In genomic region chr2:130294936-130295277, GRCm38 (mm10) we compare ENCODE assay signal across 8 mouse cellular contexts. TPM values are rescaled to one million over a fixed set of nuclear protein-coding genes. Genes with fewer than 3 reads are reported as not detected.
DNase-seq lines count a peak whose midpoint lies in the region; ATAC-seq and TF ChIP-seq lines count a peak whose summit lies in the region.

Ebf4 (plus strand) TSS chr2:130295169.

- no peak for TF ChIP-seq RAD21 in MEL (IDR thresholded peaks at IDR 0.05; ENCODE audit: low read depth, low read length)

- TF ChIP-seq EP300 in MEL (IDR thresholded peaks at IDR 0.05; ENCODE audit: low read depth in 1 of 2, low read length in 2 of 2), result no peak
- TF ChIP-seq EP300 in heart, postnatal 0 days (IDR thresholded peaks at IDR 0.05; ENCODE audit: low read depth), result no peak

- peaks cover 0 to 9% of the 10 kb centered on the region in 2 experiments; a peak in 2 of 4 replicates for H3K36me3 ChIP-seq in MEL (ENCODE audit: control insufficient read depth in 1 of 2, insufficient read depth in 2 of 2, low read length in 2 of 2)
- H3K36me3 ChIP-seq in embryonic facial prominence, embryonic 10.5 days (replicated peaks), result peaks cover 7% of the 10 kb centered on the region; the same call in 1 of the 2 replicates
- H3K36me3 ChIP-seq in heart, postnatal 0 days (replicated peaks; ENCODE audit: control insufficient read depth, insufficient read depth, low read length), result no peaks in the 10 kb centered on the region
- no peaks in the 10 kb centered on the region for H3K36me3 ChIP-seq in limb, embryonic 11.5 days (ENCODE audit: control insufficient read depth, insufficient read depth, low read length)
- no peaks in the 10 kb centered on the region for H3K36me3 ChIP-seq in midbrain, embryonic 14.5 days (ENCODE audit: control insufficient read depth, insufficient read depth, low read length)

- TF ChIP-seq POLR2A in MEL (IDR thresholded peaks at IDR 0.05; ENCODE audit: control insufficient read depth in 1 of 2, insufficient read depth in 1 of 2, low read depth in 1 of 2, low read length in 2 of 2, poor library complexity in 1 of 2), result no peak

- no peaks in the 10 kb centered on the region for H3K9me3 ChIP-seq in MEL (replicated peaks; ENCODE audit: insufficient read depth, low read length)
- H3K9me3 ChIP-seq in embryonic facial prominence, embryonic 10.5 days, result no peaks in the 10 kb centered on the region
- no peaks in the 10 kb centered on the region for H3K9me3 ChIP-seq in heart, postnatal 0 days (replicated peaks; ENCODE audit: control insufficient read depth, low read length)
- H3K9me3 ChIP-seq in limb, embryonic 11.5 days (ENCODE audit: control insufficient read depth, low read length), result no peaks in the 10 kb centered on the region
- no peaks in the 10 kb centered on the region for H3K9me3 ChIP-seq in midbrain, embryonic 14.5 days (ENCODE audit: control insufficient read depth, low read length)

- TF ChIP-seq CTCF in MEL (IDR thresholded peaks at IDR 0.05 in 2 of 3, conservative IDR thresholded peaks at IDR 0.05 in 1 of 3; ENCODE audit: control insufficient read depth in 1 of 3, insufficient read depth in 1 of 3, low read depth in 2 of 3, low read length in 3 of 3, poor library complexity in 1 of 3, severe bottlenecking in 1 of 3), result no peak
- TF ChIP-seq CTCF in heart, postnatal 0 days (IDR thresholded peaks at IDR 0.05; ENCODE audit: low read depth), result no peak

- peak within 1 kb of the TSS; percentile 40 to 44 for H3K4me3 ChIP-seq in MEL (ENCODE audit: control insufficient read depth in 1 of 2, insufficient read depth in 1 of 2, low read depth in 2 of 2, low read length in 2 of 2)
- H3K4me3 ChIP-seq in embryonic facial prominence, embryonic 10.5 days, result peak within 1 kb of the TSS; percentile 77
- H3K4me3 ChIP-seq in heart, postnatal 0 days (ENCODE audit: low read depth, low read length), result peak within 1 kb of the TSS; percentile 56
- H3K4me3 ChIP-seq in limb, embryonic 11.5 days (ENCODE audit: low read depth, low read length), result peak within 1 kb of the TSS; percentile 54
- H3K4me3 ChIP-seq in midbrain, embryonic 14.5 days (replicated peaks; ENCODE audit: low read depth, low read length), result peak within 1 kb of the TSS; percentile 68

- peak; percentile 36 for DNase-seq in cerebellum, adult 11 months
- peak; percentile 20 for DNase-seq in MEL (ENCODE audit: low read depth, low spot score)
- peak; percentile 88 for DNase-seq in embryonic facial prominence, embryonic 10.5 days (ENCODE audit: low spot score)
- DNase-seq in heart, postnatal 0 days (ENCODE audit: low spot score), result no peak
- DNase-seq in limb, embryonic 11.5 days (ENCODE audit: low spot score), result peak; percentile 81
- peak; percentile 86 for DNase-seq in midbrain, embryonic 14.5 days

- H3K4me2 ChIP-seq in heart, postnatal 0 days (ENCODE audit: low read depth, low read length), result peak within 1 kb of the TSS; percentile 90
- peak within 1 kb of the TSS; percentile 80 for H3K4me2 ChIP-seq in limb, embryonic 11.5 days (ENCODE audit: low read depth, severe bottlenecking)
- H3K4me2 ChIP-seq in midbrain, embryonic 14.5 days (ENCODE audit: low read length), result peak within 1 kb of the TSS; percentile 72

- H3K4me1 ChIP-seq in MEL (ENCODE audit: control insufficient read depth in 1 of 2, insufficient read depth in 2 of 2, low read length in 2 of 2), result peaks cover 6 to 17% of the 10 kb centered on the region in 2 experiments; a peak in 3 of 4 replicates
- peaks cover 57% of the 10 kb centered on the region for H3K4me1 ChIP-seq in embryonic facial prominence, embryonic 10.5 days
- peaks cover 8% of the 10 kb centered on the region; the same call in 1 of the 2 replicates for H3K4me1 ChIP-seq in heart, postnatal 0 days (ENCODE audit: control insufficient read depth, insufficient read depth)
- peaks cover 8% of the 10 kb centered on the region; the same call in 1 of the 2 replicates for H3K4me1 ChIP-seq in limb, embryonic 11.5 days (ENCODE audit: control insufficient read depth, insufficient read depth, low read length)
- H3K4me1 ChIP-seq in midbrain, embryonic 14.5 days (ENCODE audit: control insufficient read depth, insufficient read depth, low read length), result peaks cover 27% of the 10 kb centered on the region; the same call in 1 of the 2 replicates

- WGBS in embryonic facial prominence, embryonic 10.5 days, result under 1% methylated on average over 38 of the region's 39 CpGs
- WGBS in heart, postnatal 0 days, result 1% methylated on average over 16 of the region's 39 CpGs
- WGBS in limb, embryonic 11.5 days, result under 1% methylated on average over 30 of the region's 39 CpGs
- WGBS in midbrain, embryonic 14.5 days, result under 1% methylated on average over 36 of the region's 39 CpGs

- H3K27me3 ChIP-seq in MEL (ENCODE audit: control insufficient read depth in 1 of 2, insufficient read depth in 2 of 2, low read length in 2 of 2), result no peaks in the 10 kb centered on the region
- H3K27me3 ChIP-seq in embryonic facial prominence, embryonic 10.5 days (replicated peaks; ENCODE audit: low read depth, poor library complexity, severe bottlenecking), result peaks cover 76% of the 10 kb centered on the region
- H3K27me3 ChIP-seq in heart, postnatal 0 days (ENCODE audit: control insufficient read depth, insufficient read depth, low read length), result peaks cover 42% of the 10 kb centered on the region
- peaks cover 24% of the 10 kb centered on the region for H3K27me3 ChIP-seq in limb, embryonic 11.5 days (ENCODE audit: control insufficient read depth, insufficient read depth, low read length)
- H3K27me3 ChIP-seq in midbrain, embryonic 14.5 days (ENCODE audit: control insufficient read depth, insufficient read depth, low read length), result no peaks in the 10 kb centered on the region

- ATAC-seq in cerebellum, adult (ENCODE audit: insufficient number of reproducible peaks, low FRiP score, low TSS enrichment), result no peak
- peak; percentile 64 for ATAC-seq in heart, postnatal 0 days (ENCODE audit: insufficient read depth, low read depth)
- ATAC-seq in limb, embryonic 11.5 days (ENCODE audit: insufficient number of reproducible peaks, low FRiP score, low TSS enrichment, low read depth), result peak; percentile 75
- peak; percentile 82 for ATAC-seq in midbrain, embryonic 14.5 days (ENCODE audit: low FRiP score, low TSS enrichment)
- no peak for ATAC-seq in monocyte, adult 5-6 weeks (replicated peaks; ENCODE audit: insufficient number of reproducible peaks, low FRiP score, low TSS enrichment, poor library complexity, severe bottlenecking)

- H3K27ac ChIP-seq in MEL (ENCODE audit: control insufficient read depth, low read depth, low read length), result peak within 1 kb of the TSS; percentile 11; the same call in 1 of the 2 replicates
- peak within 1 kb of the TSS; percentile 83 for H3K27ac ChIP-seq in embryonic facial prominence, embryonic 10.5 days (replicated peaks)
- H3K27ac ChIP-seq in heart, postnatal 0 days (ENCODE audit: low read depth), result no peak within 1 kb of the TSS
- H3K27ac ChIP-seq in limb, embryonic 11.5 days (replicated peaks; ENCODE audit: low read depth, low read length), result no peak within 1 kb of the TSS
- H3K27ac ChIP-seq in midbrain, embryonic 14.5 days (replicated peaks; ENCODE audit: low read depth, low read length), result peak within 1 kb of the TSS; percentile 78

- peak within 1 kb of the TSS; percentile 45 for H3K9ac ChIP-seq in MEL (ENCODE audit: control insufficient read depth, low read depth, low read length, poor library complexity, severe bottlenecking)
- H3K9ac ChIP-seq in heart, postnatal 0 days (replicated peaks; ENCODE audit: low read depth, low read length), result peak within 1 kb of the TSS; percentile 60
- H3K9ac ChIP-seq in limb, embryonic 11.5 days (ENCODE audit: low read length), result peak within 1 kb of the TSS; percentile 69
- peak within 1 kb of the TSS; percentile 88 for H3K9ac ChIP-seq in midbrain, embryonic 14.5 days (replicated peaks; ENCODE audit: low read length)

- H3K79me2 ChIP-seq in MEL (ENCODE audit: control insufficient read depth, insufficient read depth, low read length, poor library complexity), result no peaks in the 10 kb centered on the region

TF ChIP-seq in MEL, 35 proteins besides CTCF, POLR2A, EP300 and RAD21:
- no peak for TF ChIP-seq USF1 (IDR thresholded peaks at IDR 0.05; ENCODE audit: low read depth, low read length)
- no peak for TF ChIP-seq KAT2A (conservative IDR thresholded peaks at IDR 0.05; ENCODE audit: low read depth, low read length)
- TF ChIP-seq USF2 (IDR thresholded peaks at IDR 0.05; ENCODE audit: borderline replicate concordance in 1 of 2, insufficient read depth in 1 of 2, low read depth in 1 of 2, low read length in 2 of 2), result no peak
- no peak for TF ChIP-seq SMC3 (IDR thresholded peaks at IDR 0.05; ENCODE audit: low read depth, low read length)
- TF ChIP-seq HCFC1 (IDR thresholded peaks at IDR 0.05; ENCODE audit: low read depth, low read length), result no peak
- no peak for TF ChIP-seq MXI1 (IDR thresholded peaks at IDR 0.05; ENCODE audit: low read depth, low read length)
- no peak for TF ChIP-seq TBP (IDR thresholded peaks at IDR 0.05; ENCODE audit: low read depth, low read length)
- no peak for TF ChIP-seq ETS1 (IDR thresholded peaks at IDR 0.05; ENCODE audit: low read depth, low read length)
- TF ChIP-seq ZNF384 (IDR thresholded peaks at IDR 0.05; ENCODE audit: low read depth, low read length), result no peak
- no peak for TF ChIP-seq TCF12 (IDR thresholded peaks at IDR 0.05; ENCODE audit: low read depth, low read length)

RNA-seq across cellular contexts. Expression of gene Ebf4, which starts in this region (rescaled TPM):
- 0.12 and 0.13 TPM in 2 replicates for total RNA-seq in MEL (2012; rRNA removed)
- under 1 TPM in 1 of 2 experiments, not detected in 1; 0.72 TPM for polyA plus RNA-seq in MEL (2012; ENCODE audit: insufficient read depth in 1 of 2, insufficient read length in 2 of 2, low read depth in 1 of 2, low replicate concordance in 2 of 2, missing spikeins in 1 of 2)
- 0.80 and 0.82 TPM in 2 replicates for polyA plus RNA-seq in embryonic facial prominence, embryonic 10.5 days (2016; fragmentation: Nextera tagmentation; extraction: Ambion mirVana)
- total RNA-seq in heart, postnatal 0 days (2014; rRNA removed; ENCODE audit: low replicate concordance), result 1.1 and 3.4 TPM in 2 replicates
- 0.16 and 0.18 TPM in 2 replicates for polyA plus RNA-seq in heart, postnatal 0 days (2015; fragmentation: Nextera tagmentation; extraction: Ambion mirVana)
- 1.8 and 2.1 TPM in 2 replicates for polyA plus RNA-seq in limb, embryonic 11.5 days (2014; fragmentation: Nextera tagmentation; extraction: Ambion mirVana)
- polyA plus RNA-seq in midbrain, embryonic 14.5 days (2014; fragmentation: Nextera tagmentation; extraction: Ambion mirVana), result 3.6 and 4.7 TPM in 2 replicates
- not detected in 3 replicates for total RNA-seq in monocyte, adult 5-6 weeks (2017)

Comparison
In these comparisons a context has a peak if more than half of its experiments do, and no peak if none do; other contexts are left out.
1. Peak in DNase-seq, H3K4me3 ChIP-seq, H3K27ac ChIP-seq and H3K9ac ChIP-seq in MEL; RNA of the gene not detected or under 1 TPM.
2. Peak in DNase-seq, H3K4me3 ChIP-seq and H3K27ac ChIP-seq in embryonic facial prominence, embryonic 10.5 days; RNA of the gene not detected or under 1 TPM.
3. ATAC-seq: peak in heart, postnatal 0 days (single experiment), limb, embryonic 11.5 days (single experiment) and midbrain, embryonic 14.5 days (single experiment); none in cerebellum, adult (single experiment) and monocyte, adult 5-6 weeks (single experiment).
4. Peak in every context shown above with its lines, with median percentiles within 50 percentile points of each other: H3K4me3 ChIP-seq, H3K9ac ChIP-seq and H3K4me2 ChIP-seq.